Mouse (Mus musculus) limb, embryonic 14.5 days (tissue): ENCODE data around the gene Gnaz. TPM values are rescaled to one million over a fixed set of nuclear protein-coding genes. Genes with fewer than 3 reads are reported as not detected.

ENCODE experiments used
- ATAC-seq: fragments of 200-750 bp; cut with Nextera tagmentation; 2 replicates; pipeline ENCODE4 v1.8.0; 2017; ENCODE audit warnings: low read depth, moderate number of reproducible peaks, moderate TSS enrichment; ENCODE audit not compliant: low FRiP score
- DNase-seq: peaks from one replicate; pipeline ENCODE4 v3.0.0-alpha.2; 2015; ENCODE audit warnings: low spot score
- H3K27ac ChIP-seq: fragments of 300-500 bp; sonication (generic); replicated peaks from 2 replicates; pipeline ENCODE4 v1.5.1; 2014; ENCODE audit warnings: low read depth, mild to moderate bottlenecking, low read length, moderate library complexity, mixed read lengths
- H3K27me3 ChIP-seq: fragments of 300-500 bp; sonication (generic); 2 replicates; pipeline ENCODE4 v1.6.1; 2014; ENCODE audit warnings: low read length, mixed read lengths; ENCODE audit not compliant: control insufficient read depth, insufficient read depth
- H3K36me3 ChIP-seq: fragments of 300-500 bp; sonication (generic); 2 replicates; pipeline ENCODE4 v1.6.1; 2014; ENCODE audit warnings: mild to moderate bottlenecking, low read length, moderate library complexity, mixed read lengths; ENCODE audit not compliant: control insufficient read depth, insufficient read depth
- H3K4me1 ChIP-seq: fragments of 300-500 bp; sonication (generic); 2 replicates; pipeline ENCODE4 v1.6.1; 2014; ENCODE audit warnings: antibody characterized with exemption, low read length, mixed read lengths; ENCODE audit not compliant: control insufficient read depth, insufficient read depth
- H3K4me2 ChIP-seq: fragments of 300-500 bp; sonication (generic); replicated peaks from 2 replicates; pipeline ENCODE4 v1.6.1; 2014; ENCODE audit warnings: low read depth, mild to moderate bottlenecking, low read length, moderate library complexity; ENCODE audit not compliant: severe bottlenecking
- H3K4me3 ChIP-seq: fragments of 300-500 bp; sonication (generic); replicated peaks from 2 replicates; pipeline ENCODE4 v1.5.1; 2014; ENCODE audit warnings: low read length
- H3K9ac ChIP-seq: fragments of 300-500 bp; sonication (generic); 2 replicates; pipeline ENCODE4 v1.6.1; 2014; ENCODE audit warnings: mild to moderate bottlenecking, low read depth, low read length, moderate library complexity; ENCODE audit not compliant: severe bottlenecking
- H3K9me3 ChIP-seq: fragments of 300-500 bp; sonication (generic); 2 replicates; pipeline ENCODE4 v1.6.1; 2016; ENCODE audit warnings: low read length; ENCODE audit not compliant: control insufficient read depth
- POLR2A ChIP-seq: fragments of 200-500 bp; IDR thresholded peaks from 2 replicates; pipeline ENCODE4 v1.8.0; 2012; ENCODE audit warnings: inconsistent platforms, mild to moderate bottlenecking, moderate library complexity, borderline replicate concordance; ENCODE audit not compliant: insufficient read depth, insufficient read length; ENCODE audit errors: extremely low read depth
- WGBS: fragments of 180-500 bp; shearing (Covaris S2); extraction: QIAGEN DNeasy Blood & Tissue Kit; methylation state at CpG from one replicate; pipeline ENCODE4 v1.1.7; 2014; 5-methylcytosine and 5-hydroxymethylcytosine counted together
- polyA plus RNA-seq, 2 experiments: library from polyadenylated mRNA; depleted of rRNA in 1 of 2; stranded (reverse) in 1 of 2; unstranded in 1 of 2; fragments of >200 nt; fragmentation: Nextera tagmentation in 1 of 2; extraction: Ambion mirVana in 1 of 2; gene quantifications; 2 replicates each; pipeline versions ENCODE4 v1.2.1 to v1.2.3; 2012 to 2014

Gene Gnaz
- polyA plus RNA-seq, 2 experiments = 2.1 to 2.9 TPM

GRCm38 (mm10) chr10:75048711-75049110, 81.7 kb downstream of the Gnaz start:
- 97% methylated on average over 7 of the region's 7 CpGs for WGBS
- no peak overlapping the region for H3K9ac ChIP-seq
- DNase-seq (no peak), ATAC-seq (no peak)
- no peak overlapping the region for H3K4me2 ChIP-seq
- H3K36me3 ChIP-seq = peaks cover 7% of the 10 kb centered on the region; the same call in 1 of the 2 replicates
- H3K4me3 ChIP-seq = no peak overlapping the region
- no peaks in the 10 kb centered on the region for H3K4me1 ChIP-seq
- no peaks in the 10 kb centered on the region for H3K9me3 ChIP-seq
- H3K27me3 ChIP-seq = no peaks in the 10 kb centered on the region
- H3K27ac ChIP-seq = no peak overlapping the region
- TF ChIP-seq POLR2A = no peak

DNA sequence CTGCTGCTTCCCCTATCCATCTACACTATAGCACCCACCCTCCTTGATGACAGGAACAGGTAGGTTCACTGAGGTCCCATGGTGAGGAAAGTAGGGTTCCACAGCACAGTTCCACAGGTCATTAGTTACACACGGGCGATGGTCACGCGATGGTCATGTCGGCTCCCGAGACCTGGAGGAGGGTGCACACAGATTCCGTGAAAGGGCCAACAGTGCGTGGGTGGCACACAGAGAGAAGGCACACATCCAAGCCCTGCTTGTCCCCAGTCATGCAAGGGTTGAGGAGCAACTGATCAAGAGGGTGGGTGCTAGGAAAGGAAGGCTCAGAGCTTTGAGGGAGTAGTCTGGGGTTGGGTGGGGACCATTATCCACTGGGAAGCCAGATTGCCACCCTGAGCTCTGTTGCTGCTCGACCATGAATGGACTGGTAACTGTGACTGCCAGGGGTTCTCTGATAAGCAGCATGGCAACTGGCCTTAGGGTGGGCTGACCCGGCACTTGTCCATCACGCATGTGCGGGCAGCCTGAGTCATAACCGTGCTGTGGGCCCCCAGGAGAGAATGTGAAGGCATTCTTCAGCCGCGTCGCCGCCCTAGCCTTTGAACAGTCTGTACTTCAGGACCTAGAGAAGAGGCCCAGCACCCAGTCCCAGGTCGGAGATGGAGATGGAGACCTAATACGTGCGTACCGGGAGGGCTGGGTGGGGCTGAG, 84.5 kb downstream of the Gnaz start:
- Histone ChIP-seq H3K27me3 (no peaks in the 10 kb centered on the region), H3K9me3 (no peaks in the 10 kb centered on the region), H3K4me2 (no peak overlapping the region), H3K4me3 (no peak overlapping the region), H3K9ac (no peak overlapping the region), H3K36me3 (no peaks in the 10 kb centered on the region), H3K27ac (no peak overlapping the region), H3K4me1 (no peaks in the 10 kb centered on the region)
- DNase-seq (no peak), ATAC-seq (no peak)
- no peak for TF ChIP-seq POLR2A
- WGBS = 92% methylated on average over 21 of the region's 21 CpGs

GRCm38 (mm10) chr10:75052902-75053301, 85.9 kb downstream of the Gnaz start:
- Histone ChIP-seq H3K9me3 (no peaks in the 10 kb centered on the region), H3K4me1 (no peaks in the 10 kb centered on the region), H3K36me3 (no peaks in the 10 kb centered on the region), H3K4me2 (no peak overlapping the region), H3K9ac (no peak overlapping the region), H3K27ac (no peak overlapping the region), H3K27me3 (no peaks in the 10 kb centered on the region), H3K4me3 (no peak overlapping the region)
- no peak for ATAC-seq
- DNase-seq = no peak
- 81% methylated on average over 8 of the region's 8 CpGs for WGBS
- no peak for TF ChIP-seq POLR2A

GRCm38 (mm10) chr10:75053655-75054054, 86.7 kb downstream of the Gnaz start:
- Histone ChIP-seq H3K4me2 (no peak overlapping the region), H3K4me3 (no peak overlapping the region), H3K27ac (no peak overlapping the region), H3K27me3 (no peaks in the 10 kb centered on the region), H3K4me1 (no peaks in the 10 kb centered on the region), H3K9ac (no peak overlapping the region), H3K36me3 (no peaks in the 10 kb centered on the region), H3K9me3 (no peaks in the 10 kb centered on the region)
- ATAC-seq (no peak), DNase-seq (no peak)
- WGBS = 81% methylated on average over 4 of the region's 4 CpGs
- TF ChIP-seq POLR2A = no peak

DNA sequence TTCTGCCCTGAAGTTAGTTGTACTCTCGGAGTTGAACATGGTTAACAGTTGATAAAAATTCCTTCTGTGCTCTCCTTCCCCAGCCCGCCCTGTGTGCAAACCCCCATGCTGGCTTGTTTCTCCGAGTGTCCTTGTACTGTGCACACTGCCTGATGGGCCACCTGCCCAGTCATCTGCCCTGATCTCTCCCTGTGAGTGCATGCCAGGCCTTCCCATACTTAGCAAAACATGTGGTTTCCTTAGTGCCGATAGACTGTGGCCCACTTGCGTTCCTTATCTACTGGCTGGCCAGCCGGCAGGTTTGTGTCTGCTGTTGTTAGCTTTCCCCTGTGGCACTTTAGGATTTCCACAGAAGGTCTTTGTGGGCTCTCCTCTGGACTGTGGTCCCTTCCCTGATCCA, 87.1 kb downstream of the Gnaz start:
- Histone ChIP-seq H3K4me2 (no peak overlapping the region), H3K4me3 (no peak overlapping the region), H3K27me3 (no peaks in the 10 kb centered on the region), H3K9ac (no peak overlapping the region), H3K9me3 (no peaks in the 10 kb centered on the region), H3K27ac (no peak overlapping the region), H3K4me1 (no peaks in the 10 kb centered on the region), H3K36me3 (no peaks in the 10 kb centered on the region)
- DNase-seq (no peak), ATAC-seq (no peak)
- WGBS = 68% methylated on average over 6 of the region's 6 CpGs
- TF ChIP-seq POLR2A = no peak
